Mouse (Mus musculus): ENCODE results near the gene Cdiptos.

DNA sequence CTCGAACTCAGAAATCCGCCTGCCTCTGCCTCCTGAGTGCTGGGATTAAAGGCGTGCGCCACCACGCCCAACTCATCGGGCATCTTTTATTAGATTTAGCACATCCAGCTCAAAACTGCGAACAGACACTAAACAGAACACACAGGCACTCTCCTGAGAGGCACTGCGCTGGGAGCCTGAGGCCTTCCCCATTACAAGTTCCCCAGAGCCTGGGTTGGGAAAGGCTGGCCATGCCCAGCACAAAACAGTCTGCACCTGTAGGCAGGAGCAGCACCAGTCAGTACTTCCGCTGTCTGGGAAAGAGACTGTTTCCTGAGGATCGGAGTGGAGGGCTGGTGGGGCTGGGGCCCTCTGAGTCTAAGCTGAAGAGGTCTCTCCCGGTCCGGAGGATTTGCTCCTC is 39.1 kb upstream of the Cdiptos start:
- TF ChIP-seq CTCF (IDR thresholded peaks at IDR 0.05; ENCODE audit: low read depth, low read length) (no peak), POLR2A (IDR thresholded peaks at IDR 0.05; ENCODE audit: borderline replicate concordance, low read depth, low read length) (no peak)

Measured in bone marrow macrophage, adult 2 months (primary cell).